In the genomic region with DNA sequence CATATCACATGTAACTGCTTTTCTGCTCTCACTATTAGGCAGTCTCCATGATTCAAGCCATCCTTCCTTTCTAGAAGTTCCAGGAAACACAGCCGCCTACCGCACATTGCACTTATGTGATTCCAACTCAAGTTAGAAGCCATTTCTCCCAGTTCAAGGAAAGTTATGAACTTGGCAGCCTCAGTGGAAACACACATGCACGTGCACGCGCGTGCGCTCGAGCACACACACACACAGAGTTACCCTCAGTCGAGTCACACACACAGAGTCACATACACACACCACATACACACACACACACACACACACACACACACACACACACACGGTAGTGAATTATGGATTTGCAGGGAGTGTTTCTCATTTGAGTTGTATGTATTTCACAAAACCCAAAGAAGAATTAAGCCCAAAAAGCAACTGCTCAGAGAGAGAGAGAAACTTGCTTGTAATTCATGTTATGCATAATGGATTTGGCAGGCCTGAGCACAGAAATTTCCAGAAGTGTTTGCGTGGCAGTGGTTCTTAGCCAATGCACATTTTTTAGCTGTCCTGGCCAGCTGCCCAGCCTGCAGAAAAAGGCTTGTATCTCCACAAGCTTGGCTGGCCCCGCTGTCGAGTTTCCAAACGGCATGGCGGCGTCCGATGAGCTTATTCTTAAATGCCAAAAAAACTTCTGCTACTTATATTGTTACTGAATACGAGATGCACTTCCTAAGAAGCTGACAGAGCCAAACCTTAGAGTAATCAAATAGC, we compare ENCODE assay signal across 9 mouse cellular contexts. TPM values are rescaled to one million over a fixed set of nuclear protein-coding genes. Genes with fewer than 3 reads are reported as not detected.
DNase-seq lines count a peak whose midpoint lies in the region; ATAC-seq and TF ChIP-seq lines count a peak whose summit lies in the region.
"Had no signal": no experiment of that assay in that cellular context is flagged by ENCODE, and none has a peak within 500 bp of the region (broad histone marks: within the 10 kb centered on the region; RNA-seq: fewer than 3 reads in every experiment).

No protein-coding gene starts in this region.

- no peaks in the 10 kb centered on the region for H3K36me3 ChIP-seq in liver, embryonic 11.5 days (ENCODE audit: control insufficient read depth, insufficient read depth, low read length)
- no peaks in the 10 kb centered on the region for H3K36me3 ChIP-seq in heart, embryonic 14.5 days (ENCODE audit: control insufficient read depth, insufficient read depth, low read length)
- H3K36me3 ChIP-seq: G1E had no signal

- DNase-seq in liver, result peak; percentile 62
- DNase-seq in liver, embryonic 11.5 days (ENCODE audit: low spot score), result no peak
- DNase-seq in kidney, postnatal 4 days, result peak; percentile 91 to 94
- peak; percentile 91 for DNase-seq in lung, postnatal 14 days
- DNase-seq in testis, postnatal 14 days (ENCODE audit: low spot score), result peak; percentile 74

- H3K27me3 ChIP-seq in liver, embryonic 11.5 days (replicated peaks; ENCODE audit: control insufficient read depth, insufficient read depth, low read length), result no peaks in the 10 kb centered on the region
- no peaks in the 10 kb centered on the region for H3K27me3 ChIP-seq in heart, embryonic 14.5 days (ENCODE audit: control insufficient read depth, insufficient read depth, low read length)

- H3K9me3 ChIP-seq in liver, embryonic 11.5 days (ENCODE audit: control insufficient read depth, low read length), result no peaks in the 10 kb centered on the region
- H3K9me3 ChIP-seq in heart, embryonic 14.5 days (ENCODE audit: control insufficient read depth, low read length), result no peaks in the 10 kb centered on the region
- H3K9me3 ChIP-seq: G1E had no signal

- H3K4me3 ChIP-seq in liver, embryonic 11.5 days (ENCODE audit: low read depth, low read length), result no peak overlapping the region
- H3K4me3 ChIP-seq in embryonic fibroblast, embryonic 13.5 days (ENCODE audit: insufficient read depth, low read length), result no peak overlapping the region
- H3K4me3 ChIP-seq in heart, embryonic 14.5 days (ENCODE audit: control insufficient read depth in 1 of 2, insufficient read depth in 1 of 2, low read depth in 1 of 2, low read length in 2 of 2), result no peak overlapping the region

- WGBS in liver, embryonic 11.5 days, result 86% methylated on average over 18 of the region's 18 CpGs
- whole genome bisulfite sequencing in heart, embryonic 14.5 days, result 47% methylated on average over 18 of the region's 18 CpGs

- H3K9ac ChIP-seq in liver, embryonic 11.5 days (ENCODE audit: low read depth, low read length), result no peak overlapping the region
- H3K9ac ChIP-seq in heart, embryonic 14.5 days (ENCODE audit: low read length), result peak overlapping the region; percentile 41

- TF ChIP-seq POLR2A in embryonic fibroblast, embryonic 13.5 days (IDR thresholded peaks at IDR 0.05; ENCODE audit: low read depth, low read length), result 0 out of 2 replicates have a peak, but pooled peaks have one; percentile 5

- no peak overlapping the region for H3K4me2 ChIP-seq in liver, embryonic 11.5 days
- H3K4me2 ChIP-seq in heart, embryonic 14.5 days (ENCODE audit: low read length), result no peak overlapping the region

- H3K4me1 ChIP-seq in liver, embryonic 11.5 days (replicated peaks; ENCODE audit: control insufficient read depth, insufficient read depth, low read length), result no peaks in the 10 kb centered on the region
- no peaks in the 10 kb centered on the region; the same call in none of the 2 replicates for H3K4me1 ChIP-seq in embryonic fibroblast, embryonic 13.5 days (ENCODE audit: control insufficient read depth, insufficient read depth, low read length)
- H3K4me1 ChIP-seq in heart, embryonic 14.5 days (ENCODE audit: control insufficient read depth in 2 of 2, insufficient read depth in 2 of 2, low read length in 2 of 2), result peaks cover 52 to 63% of the 10 kb centered on the region in 2 experiments

- H3K27ac ChIP-seq in liver, embryonic 11.5 days (ENCODE audit: low read depth, low read length), result no peak overlapping the region
- H3K27ac ChIP-seq in embryonic fibroblast, embryonic 13.5 days (ENCODE audit: insufficient read depth, low read length), result peak overlapping the region; percentile 100
- peak overlapping the region; percentile 88 to 93 for H3K27ac ChIP-seq in heart, embryonic 14.5 days (replicated peaks in 1 of 2; ENCODE audit: control insufficient read depth in 1 of 2, insufficient read depth in 1 of 2, low read depth in 2 of 2, low read length in 2 of 2)

- no peak for TF ChIP-seq CTCF in embryonic fibroblast, embryonic 13.5 days (IDR thresholded peaks at IDR 0.05; ENCODE audit: borderline replicate concordance, insufficient read depth, low read length)

- ATAC-seq in liver, embryonic 11.5 days (replicated peaks; ENCODE audit: low FRiP score), result no peak
- no peak for ATAC-seq in heart, embryonic 14.5 days (ENCODE audit: insufficient number of reproducible peaks, insufficient read depth, low FRiP score, low read depth)
- no peak for ATAC-seq in monocyte, adult 5-6 weeks (replicated peaks; ENCODE audit: insufficient number of reproducible peaks, low FRiP score, low TSS enrichment, poor library complexity, severe bottlenecking)

RNA-seq across cellular contexts. Expression of a gene that starts 49.5 kb away (rescaled TPM):
- polyA plus RNA-seq in liver, embryonic 11.5 days (2014; fragmentation: Nextera tagmentation; extraction: Ambion mirVana), result 4.7 and 4.9 TPM in 2 replicates
- 4.9 and 6.0 TPM in 2 replicates for polyA plus RNA-seq in embryonic fibroblast, embryonic 13.5 days (2011; ENCODE audit: insufficient read length, low read depth, missing spikeins)
- 2.1 and 2.3 TPM in 2 replicates for polyA plus RNA-seq in heart, embryonic 14.5 days (2014; fragmentation: Nextera tagmentation; extraction: Ambion mirVana)
- 0.11 to 0.76 TPM (median 0.58 TPM) in 3 replicates for total RNA-seq in monocyte, adult 5-6 weeks (2017)
